Mouse (Mus musculus): ENCODE measurements around the gene Zbtb49.

The Zbtb49 gene

DNA sequence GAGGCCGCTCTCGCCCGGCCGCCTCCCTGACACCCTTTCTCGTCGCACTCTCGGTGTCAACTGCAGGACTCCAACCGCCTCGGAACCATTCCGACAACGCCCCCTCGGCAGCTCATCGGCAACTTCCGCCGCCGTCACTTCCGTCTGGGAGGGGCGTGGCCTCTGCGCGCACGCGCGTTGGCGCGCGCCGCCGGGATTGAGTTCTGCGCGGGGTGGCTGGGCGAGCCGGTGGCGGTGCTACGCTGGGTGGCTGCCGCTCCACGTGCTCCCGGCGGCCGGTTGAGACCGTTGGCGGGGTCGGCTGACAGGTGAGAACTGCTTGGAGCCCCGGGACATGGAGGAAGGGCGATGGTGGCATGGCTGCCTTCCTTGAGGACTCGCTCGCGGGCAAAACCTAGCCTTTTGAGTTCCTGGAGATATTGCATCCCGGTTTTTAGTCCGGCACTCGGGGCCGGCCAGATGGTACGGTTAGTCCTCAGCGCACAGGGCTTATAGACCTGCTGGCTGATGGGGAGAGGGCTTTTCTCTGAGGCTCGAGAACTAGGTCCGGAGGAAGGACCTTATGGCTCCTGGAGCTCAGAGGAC lies at the start of gene Zbtb49, which contains the start of gene Lyar:
Gene Zbtb49 (minus strand): TSS at position 130 of the 585 bp plus-strand sequence.
Gene Lyar (plus strand): TSS at position 143 of the 585 bp plus-strand sequence.
- in situ Hi-C loops (cut with MboI, MseI): loop anchor here in 1 of 2 experiments (5.0 kb wide), 1 partner anchor 42 kb away; the partner anchor contains the start of gene Tmem128

DNA sequence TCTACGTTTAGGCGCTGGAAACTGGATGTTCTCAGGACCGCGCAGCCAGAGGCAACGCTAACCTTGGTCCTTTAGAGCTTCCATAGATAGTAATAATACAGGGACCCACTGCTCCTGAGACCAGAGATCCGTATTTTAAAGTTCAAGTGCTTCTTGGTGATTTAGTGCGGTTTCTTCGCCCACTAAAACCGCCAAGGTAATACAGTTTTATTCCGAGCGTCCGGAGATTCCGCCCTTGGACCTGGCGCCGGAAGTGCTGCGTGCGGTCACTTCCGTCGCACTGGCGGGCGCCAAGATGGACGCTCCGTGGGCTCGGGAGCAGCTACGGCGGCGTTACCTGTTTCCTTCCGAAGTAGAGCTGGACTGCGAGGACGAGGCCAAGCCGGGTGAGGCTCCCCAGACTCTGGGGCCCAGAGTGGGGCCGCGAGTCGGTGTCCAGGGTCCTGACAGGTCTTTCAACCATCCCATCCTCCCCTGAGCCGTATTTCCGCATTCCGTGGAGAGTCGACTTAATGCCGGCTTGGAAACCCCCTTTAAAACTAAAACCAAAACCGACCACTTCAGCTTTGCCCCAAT lies 39.9 kb upstream of the Zbtb49 start, which contains the start of gene Tmem128:
Gene Tmem128 (plus strand): TSS at position 79 of the 576 bp plus-strand sequence.
- in situ Hi-C loops (cut with MboI, MseI): loop anchor here in 1 of 2 experiments (5.0 kb wide), 1 partner anchor 38 kb away; the partner anchor contains the start of genes Lyar and Zbtb49

DNA sequence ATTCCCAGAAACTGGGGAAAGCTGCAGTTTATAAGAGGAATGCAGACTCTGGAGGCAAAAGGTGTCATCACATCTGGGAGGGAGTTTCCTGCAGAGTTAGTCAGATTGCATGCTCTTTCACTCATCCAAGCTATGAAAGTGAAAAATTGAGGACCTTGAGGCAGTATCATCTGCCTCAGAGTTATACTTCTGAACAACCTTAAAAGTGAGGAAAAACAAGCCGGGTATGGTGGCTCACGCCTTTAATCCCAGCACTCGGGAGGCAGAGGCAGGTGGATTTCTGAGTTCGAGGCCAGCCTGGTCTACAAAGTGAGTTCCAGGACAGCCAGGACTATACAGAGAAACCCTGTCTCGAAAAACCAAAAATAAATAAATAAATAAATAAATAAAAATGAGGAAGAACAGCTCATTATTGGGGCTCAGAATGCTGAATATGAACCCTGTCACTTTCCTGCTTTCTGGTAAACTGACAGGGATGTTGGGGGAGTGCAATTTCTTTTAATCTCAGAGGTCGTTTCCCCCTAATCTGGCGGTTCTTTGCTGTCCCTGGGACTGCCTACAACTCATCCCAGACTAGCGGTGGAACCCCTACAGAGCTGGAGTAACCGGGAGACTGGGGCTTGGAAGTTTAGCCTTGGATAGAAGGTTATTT lies 39.3 kb upstream of the Zbtb49 start:
- in situ Hi-C loops (cut with MboI, MseI): loop anchor here in 1 of 2 experiments (5.0 kb wide), 1 partner anchor 37 kb away; the partner anchor contains the start of genes Lyar and Zbtb49

DNA sequence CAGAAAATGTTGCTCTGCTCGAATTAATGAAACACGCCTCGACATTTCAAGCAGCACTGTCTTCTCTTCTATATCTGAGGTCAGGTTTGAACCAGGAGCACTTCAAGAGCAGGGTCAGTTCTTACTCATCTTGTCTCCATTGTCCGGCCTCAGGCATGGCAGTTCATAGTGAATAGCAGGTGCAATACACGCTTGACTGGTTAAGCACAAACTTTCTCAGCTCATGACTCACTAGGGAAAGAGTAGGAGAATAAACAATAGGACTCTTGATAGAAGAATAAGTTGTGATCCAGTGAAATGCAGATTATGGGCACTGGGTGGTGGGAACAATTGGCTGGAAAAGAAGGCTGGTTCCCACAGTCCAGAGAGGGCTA lies 38.5 kb upstream of the Zbtb49 start:
- in situ Hi-C loops (cut with MboI, MseI): no loop called here

DNA sequence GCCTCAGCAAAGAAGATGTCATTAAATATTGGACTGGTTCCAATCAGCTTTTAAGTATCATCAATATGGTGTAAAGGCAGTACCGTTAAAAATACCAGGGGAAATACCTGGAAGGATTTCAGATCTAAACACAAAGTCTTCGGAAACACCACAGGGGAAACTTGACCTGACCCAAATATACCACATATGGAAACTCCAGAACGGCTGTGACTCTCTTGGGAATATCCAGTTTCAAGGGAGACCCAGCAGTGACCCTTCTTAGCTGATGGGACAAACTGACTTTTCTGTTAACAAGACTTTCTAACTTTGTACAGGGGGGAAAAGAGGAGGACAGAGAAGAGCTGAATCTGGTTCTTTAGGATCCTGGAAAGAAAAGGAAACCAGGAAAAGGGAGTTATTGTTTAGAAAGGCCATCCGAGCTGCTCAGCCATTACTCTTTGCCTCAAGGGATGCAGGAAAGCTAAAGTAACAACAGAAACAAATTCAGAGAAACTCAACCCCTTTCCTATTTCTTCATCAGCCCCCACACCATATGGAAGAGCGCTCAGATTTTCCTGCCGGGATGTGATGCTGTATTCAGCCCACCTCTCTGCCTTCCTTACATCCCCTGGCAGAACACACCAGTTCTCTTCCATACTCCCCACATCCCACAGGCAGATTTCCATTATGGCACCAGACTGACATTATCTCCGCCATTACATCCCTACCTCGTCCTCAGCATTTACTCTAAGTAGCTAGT lies 37.9 kb upstream of the Zbtb49 start:
- in situ Hi-C loops (cut with MboI, MseI): no loop called here

DNA sequence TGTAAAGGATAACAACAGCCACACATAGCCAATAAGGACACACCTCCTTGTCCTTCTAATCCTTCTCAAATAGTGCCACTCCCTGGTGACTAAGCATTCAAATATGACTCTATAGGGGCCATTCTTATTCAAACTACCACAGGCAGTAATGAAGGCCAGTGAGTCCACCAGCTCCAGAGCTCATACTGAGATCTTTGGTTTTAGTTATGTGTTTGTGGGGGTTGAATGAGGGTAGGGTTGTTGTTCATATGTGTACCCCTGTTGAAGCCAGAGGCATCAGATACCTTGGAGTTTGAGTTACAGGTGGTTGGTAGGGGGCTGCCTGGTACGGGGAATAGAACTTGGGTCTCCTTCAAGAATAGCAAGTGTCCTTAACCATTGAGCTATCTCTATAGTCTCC lies 36.3 kb upstream of the Zbtb49 start:
- in situ Hi-C loops (cut with MboI, MseI): no loop called here

DNA sequence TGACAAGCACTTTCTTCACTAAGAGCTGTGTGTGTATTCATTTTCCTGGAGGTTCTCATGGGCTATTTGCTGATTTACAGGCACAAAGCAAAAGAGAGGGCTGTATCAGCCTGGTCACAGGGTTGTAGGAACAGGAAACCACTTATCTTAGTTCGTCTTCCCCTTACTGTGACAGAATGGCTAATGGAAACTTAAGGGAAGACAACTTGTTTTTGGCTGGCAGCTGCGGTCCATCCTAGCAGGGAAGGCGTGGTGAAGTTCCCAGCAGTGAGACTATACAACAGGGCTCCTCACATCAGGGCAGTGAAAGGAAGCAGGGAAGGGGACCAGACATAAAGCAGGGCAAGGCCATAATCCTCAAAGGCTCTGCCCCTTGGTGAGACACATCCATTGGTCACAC lies 35.4 kb upstream of the Zbtb49 start:
- in situ Hi-C loops (cut with MboI, MseI): no loop called here

DNA sequence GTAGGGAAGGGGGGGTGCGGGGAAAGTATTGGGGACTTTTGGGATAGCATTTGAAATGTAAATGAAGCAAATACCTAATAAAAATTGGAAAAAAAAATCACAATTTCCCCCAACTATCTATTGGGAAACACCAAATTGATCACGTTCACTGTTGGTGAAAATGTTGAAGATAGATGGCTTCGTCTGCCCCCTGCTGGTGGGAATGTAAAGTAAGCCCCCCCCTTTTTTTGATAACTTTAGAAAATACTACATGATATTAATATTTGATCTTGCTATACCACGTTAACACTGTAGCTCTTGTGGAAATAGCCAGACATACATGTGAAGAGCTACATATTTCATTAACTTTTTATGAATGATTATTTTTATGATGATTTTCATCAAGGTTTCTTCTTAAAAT lies 34.9 kb upstream of the Zbtb49 start:
- in situ Hi-C loops (cut with MboI, MseI): no loop called here

DNA sequence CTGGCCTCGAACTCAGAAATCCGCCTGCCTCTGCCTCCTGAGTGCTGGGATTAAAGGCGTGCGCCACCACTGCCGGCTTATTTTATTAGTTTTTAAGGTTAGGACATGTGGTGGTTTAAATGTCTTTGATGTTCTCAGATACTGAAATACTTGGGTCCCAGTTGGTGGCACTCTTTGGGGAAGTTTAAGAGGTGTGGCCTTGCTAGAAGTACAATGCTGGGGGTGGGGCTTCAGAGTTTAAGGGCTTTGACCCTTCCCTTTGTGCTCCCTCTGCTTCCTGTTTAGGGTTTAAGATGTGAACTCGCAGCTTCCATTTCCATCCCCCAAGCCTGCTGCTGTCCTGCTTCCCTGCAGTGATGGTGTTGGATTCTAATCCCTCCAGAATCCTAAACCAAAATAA lies 21.7 kb upstream of the Zbtb49 start:
- in situ Hi-C loops (cut with MboI, MseI): no loop called here

DNA sequence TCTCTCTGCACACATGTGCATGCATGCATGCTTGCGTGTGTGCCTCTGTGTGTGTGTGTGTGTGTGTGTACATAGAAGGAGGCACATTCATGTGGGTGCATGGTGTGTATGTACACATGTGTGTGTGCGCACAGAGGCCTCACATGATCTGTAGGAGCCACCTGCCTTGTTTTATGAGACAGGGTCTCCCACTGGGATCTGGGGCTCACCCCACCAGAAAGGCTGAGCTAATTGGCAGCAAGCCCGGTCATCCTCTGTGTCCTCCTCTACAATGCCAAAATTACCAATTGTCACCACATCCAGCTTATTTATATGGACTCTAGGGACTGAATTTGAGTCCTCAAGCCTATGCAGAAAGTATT lies 21.2 kb upstream of the Zbtb49 start:
- in situ Hi-C loops (cut with MboI, MseI): no loop called here

DNA sequence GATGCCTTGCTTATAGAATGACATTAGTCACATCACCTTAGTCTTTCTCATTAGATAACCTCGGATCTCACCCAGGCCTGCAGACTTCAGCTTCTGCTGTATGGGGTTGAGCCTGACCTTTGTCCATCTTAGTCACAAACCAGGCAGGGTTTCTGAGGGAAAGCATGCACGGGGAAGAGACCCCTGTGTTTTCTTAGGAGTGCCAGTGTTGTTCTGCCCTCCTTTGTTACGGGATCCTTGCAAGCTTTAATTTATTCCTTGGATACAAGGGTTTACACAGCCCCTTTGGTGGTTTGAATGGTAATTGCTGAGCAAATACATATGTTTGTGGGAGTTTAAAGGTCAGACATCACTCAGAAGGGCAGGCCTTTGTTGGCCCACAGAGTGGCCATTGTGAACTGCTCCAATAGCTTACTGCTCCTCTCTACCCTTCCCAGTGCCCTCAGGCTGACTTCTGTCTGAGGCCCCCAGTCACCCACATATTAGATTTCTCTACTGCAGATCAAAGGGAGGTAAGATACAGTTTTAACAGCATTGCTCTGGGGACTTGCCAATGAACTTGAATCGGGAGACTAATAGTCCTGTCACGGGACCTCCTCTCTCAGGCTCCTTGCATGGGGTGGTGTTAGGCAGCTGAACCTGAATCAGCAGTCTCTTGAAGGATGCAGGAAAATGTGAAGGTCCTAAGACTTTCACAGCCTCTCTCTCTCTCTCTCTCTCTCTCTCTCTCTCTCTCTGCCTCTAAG lies 20.6 kb upstream of the Zbtb49 start:
- in situ Hi-C loops (cut with MboI, MseI): no loop called here

DNA sequence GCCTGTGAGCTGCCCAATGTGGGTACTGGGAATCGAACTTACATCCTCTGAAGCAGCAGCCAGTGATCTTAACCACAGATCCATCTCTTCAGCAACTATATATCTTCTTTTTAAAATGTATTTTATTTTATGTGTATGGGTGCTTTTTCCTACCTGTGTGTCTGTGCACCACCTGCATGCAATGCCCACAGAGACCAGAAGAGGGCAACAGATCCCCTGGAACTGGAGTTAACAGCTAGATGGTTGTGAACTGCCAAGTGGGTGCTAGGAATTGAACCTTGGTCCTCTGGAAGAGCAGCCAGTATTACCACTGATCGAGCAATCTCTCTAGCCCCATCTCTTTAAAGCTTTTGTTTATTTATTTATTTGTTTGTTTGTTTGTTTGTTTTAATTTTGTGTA lies 16.4 kb upstream of the Zbtb49 start:
- in situ Hi-C loops (cut with MboI, MseI): no loop called here

DNA sequence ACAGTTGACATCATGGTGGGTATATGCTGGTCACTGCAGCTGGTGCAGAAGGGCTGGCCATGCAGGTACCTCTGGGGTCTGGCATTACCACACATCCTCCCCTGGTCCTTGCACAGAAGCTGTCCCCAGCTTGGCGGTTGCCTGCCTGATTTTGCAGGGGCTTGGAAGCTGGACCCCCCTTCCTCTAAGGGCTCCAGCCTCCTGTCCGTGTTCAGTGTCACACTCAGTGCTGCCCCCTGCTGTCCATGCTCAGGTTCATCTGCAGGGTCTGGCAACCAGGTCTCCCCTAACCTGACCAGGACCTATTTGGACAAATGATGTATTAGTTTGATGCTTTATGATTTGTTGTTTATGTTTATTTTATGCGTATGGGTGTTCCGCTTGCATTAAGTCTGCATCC lies 15.2 kb upstream of the Zbtb49 start:
- in situ Hi-C loops (cut with MboI, MseI): no loop called here

DNA sequence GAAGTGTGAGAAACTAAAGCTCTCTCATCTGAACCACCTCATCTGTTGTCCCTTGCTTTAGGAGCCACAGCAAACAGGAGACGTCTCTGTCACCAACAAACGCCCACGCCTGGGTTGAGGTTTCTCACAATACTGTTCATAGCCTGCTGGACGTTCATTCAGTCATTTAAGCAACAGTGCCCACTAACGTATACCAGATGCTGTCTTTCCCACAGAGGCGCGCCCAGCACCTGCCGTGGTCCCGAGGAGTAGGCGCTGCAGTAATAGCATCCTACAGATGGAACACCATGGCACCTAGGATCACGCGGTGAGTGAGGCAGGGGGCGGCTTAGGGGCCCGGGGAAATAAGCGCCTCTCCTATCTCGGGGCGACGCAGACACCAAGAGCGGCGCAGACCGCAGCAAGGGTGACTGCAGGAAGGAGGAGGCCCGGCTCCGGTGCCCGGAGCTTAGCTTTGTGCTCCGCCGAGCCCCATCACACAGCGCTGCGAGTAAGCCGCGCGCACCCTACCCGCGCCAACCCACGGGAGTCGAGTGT lies 418 bp downstream of the Zbtb49 start:
- in situ Hi-C loops (cut with MboI, MseI): loop anchor here in 1 of 2 experiments (5.0 kb wide), 1 partner anchor 42 kb away; the partner anchor contains the start of gene Tmem128

DNA sequence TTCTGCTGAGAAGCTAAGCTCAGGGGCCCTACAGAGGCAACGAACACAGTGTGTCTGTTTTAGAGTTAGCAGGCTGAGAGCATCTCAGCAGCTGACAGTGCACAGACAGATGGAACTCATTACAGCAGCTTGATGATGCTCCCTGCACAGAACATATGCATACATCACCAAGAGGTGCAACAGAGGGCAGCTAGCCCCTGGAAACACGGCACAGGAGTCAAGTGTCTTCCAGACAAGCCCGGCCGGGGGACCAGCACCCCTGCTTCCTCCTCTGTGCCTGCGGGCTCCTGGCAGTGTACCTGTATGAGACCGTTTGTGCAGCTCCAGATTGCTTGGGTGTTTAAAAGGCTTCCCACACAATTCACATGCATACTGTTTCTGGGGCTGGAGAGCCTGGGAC lies 7.2 kb downstream of the Zbtb49 start:
- in situ Hi-C loops (cut with MboI, MseI): no loop called here

DNA sequence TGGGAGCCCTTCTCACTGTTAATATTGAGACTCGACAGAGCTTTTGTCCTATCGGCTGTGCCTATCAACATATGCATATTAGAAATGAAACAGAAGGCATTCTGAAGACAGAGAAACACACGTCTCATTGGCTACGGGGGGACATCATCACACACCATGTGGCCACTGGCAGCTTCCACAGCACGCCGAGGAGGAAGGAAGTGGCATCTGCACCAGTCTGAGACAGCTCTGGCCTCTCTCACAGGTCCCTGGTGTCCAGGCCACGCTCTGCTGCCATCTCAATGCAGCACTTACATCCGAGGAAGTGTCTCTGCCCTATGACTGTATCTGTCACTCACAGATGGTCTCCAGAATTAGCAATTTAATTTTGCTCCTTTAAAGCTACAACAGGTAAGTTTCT lies 8.6 kb downstream of the Zbtb49 start:
- in situ Hi-C loops (cut with MboI, MseI): no loop called here

DNA sequence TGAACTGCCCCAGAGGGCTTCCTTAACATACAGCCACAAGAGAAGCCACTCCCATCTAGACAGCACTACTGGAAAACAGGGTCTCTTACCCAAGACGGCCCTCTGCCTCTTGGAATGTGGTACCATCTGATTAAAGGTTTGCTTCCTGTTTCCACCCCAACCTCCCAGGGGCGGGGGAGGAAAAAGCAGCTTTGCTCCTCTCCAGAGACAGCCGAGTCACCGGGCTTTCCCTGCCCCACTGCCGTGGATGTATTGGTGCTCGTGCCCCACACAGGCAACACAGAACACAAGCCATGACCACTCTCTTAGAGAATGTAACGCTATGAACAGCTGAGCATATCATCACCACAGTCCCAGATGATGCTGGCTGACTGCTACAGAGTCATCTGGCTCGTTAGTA lies 11.3 kb downstream of the Zbtb49 start:
- in situ Hi-C loops (cut with MboI, MseI): loop anchor here in 1 of 2 experiments (10.0 kb wide), 1 partner anchor 904 kb away; no protein-coding TSS in a partner anchor

DNA sequence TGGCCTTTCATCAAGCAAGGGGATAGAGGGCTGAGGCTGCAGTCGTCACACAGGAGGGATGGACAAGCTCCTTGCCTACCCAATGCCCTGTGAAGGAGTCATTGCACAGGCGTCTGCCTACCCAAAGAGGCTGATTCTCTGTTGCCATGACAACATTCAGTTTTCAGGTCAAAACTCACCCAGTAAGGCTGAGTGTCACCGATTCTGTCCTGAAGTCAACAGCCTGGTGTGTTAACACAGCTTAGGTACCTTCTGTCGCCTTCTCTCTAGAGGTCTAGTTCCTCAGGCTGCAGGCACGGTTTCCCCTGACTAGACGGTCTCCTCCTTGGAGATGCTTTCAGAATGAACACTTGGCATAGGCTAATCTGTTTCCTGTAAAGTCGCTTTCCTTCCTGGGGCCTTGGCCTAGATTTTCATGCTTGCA lies 14.9 kb downstream of the Zbtb49 start:
- in situ Hi-C loops (cut with MboI, MseI): loop anchor here in 1 of 2 experiments (10.0 kb wide), 1 partner anchor 901 kb away; no protein-coding TSS in a partner anchor

DNA sequence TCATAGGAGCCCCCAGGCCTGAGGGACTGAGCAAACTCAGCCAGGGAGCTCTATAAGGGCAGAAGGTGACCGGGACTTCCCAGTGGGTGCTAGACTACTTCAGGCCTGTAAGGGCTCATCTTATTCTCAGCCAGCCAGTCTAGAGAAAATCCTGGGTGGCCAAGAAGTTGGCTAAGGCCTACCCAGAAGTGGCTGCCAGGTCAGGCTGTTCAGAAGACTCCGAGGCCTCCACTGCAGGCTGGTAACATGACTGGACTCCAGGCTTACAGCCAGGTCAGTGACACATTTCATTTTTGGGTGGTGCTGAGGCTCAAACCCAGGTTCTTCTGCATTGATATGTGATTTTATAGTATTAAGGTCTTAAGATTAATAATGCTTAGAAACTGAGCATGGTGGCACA lies 20.6 kb downstream of the Zbtb49 start:
- in situ Hi-C loops (cut with MboI, MseI): loop anchor here in 1 of 2 experiments (10.0 kb wide), 1 partner anchor 895 kb away; no protein-coding TSS in a partner anchor

DNA sequence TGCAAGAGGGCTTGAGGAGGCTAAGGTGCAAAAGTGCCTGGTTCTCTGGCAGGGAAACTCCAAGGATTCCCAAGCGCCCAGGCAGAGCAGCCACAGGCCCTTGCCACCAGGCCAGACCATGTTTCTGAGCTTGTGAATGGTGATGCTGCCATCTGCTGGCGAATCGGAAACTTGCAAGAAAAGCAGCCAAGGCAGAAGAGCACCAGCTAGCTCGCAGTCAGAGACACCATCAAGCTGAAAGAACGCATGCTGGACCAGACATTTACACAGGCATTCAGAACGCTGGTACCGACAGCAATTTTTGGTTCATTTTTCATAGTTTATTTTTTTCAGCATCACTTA lies 22.8 kb downstream of the Zbtb49 start:
- in situ Hi-C loops (cut with MboI, MseI): no loop called here

Data from T-helper 17 cell (primary cell).